Mouse (Mus musculus) right cerebral cortex, postnatal 36 days (tissue): ENCODE measurements around the gene Rdh16f1.
A peak's percentile ranks its signal among the peaks of the same experiment; 100 is the strongest.
"Not testable (repeated sequence)": the region's sequence is repeated elsewhere in the genome, so short reads cannot be mapped to it uniquely, and the experiment has no call there.

Experiments
- DNase-seq, 2 experiments: peaks; one replicate each; pipeline ENCODE4 v3.0.0; 2022; ENCODE audit warnings: low spot score in 2 of 2, mixed read lengths in 1 of 2

Gene Rdh16f1

DNA sequence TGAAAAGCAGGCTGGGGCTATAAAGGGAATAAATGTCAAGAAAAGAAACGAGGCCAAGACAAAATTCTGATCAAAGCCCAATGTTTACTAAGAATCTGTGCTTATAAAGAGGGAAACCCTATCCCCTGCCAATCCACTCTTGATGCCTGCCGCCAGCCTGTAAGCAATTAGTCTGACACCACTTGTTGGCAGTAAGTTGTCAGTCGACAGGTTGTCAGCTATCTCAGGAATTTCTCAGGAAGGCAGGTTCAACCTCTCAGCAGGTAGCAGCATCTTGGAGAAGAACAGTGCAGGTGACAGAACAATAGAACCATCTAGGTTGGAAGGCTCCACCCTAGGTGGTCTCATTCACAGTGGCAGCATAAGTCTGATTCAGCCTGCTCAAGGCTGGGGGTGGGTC is 69.5 kb downstream of the Rdh16f1 start:
- DNase-seq = no peak

DNA sequence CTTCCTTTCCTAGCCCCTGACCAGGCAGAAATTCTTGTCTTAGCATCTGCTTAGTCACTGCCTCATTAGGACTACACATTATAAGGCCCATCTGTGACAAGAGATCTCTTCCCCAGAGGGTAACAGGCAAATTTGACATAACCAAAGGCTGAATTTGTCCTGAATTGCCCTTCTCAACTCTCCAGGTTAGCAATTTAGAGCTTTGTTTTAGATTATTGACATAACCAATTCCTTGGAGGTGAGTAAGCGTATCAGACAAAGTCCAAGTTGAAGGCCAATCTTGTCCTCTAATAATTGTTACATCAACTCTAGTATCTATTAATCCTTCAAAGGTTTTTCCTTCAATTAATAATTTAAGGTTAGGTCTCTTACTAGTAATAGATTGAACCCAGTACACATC is 74.6 kb downstream of the Rdh16f1 start:
- not testable (repeated sequence) for DNase-seq

- DNase-seq = no peak
Observed at GRCm38 (mm10) chr10:127835292-127835691, 75.7 kb downstream of the Rdh16f1 start.

DNA sequence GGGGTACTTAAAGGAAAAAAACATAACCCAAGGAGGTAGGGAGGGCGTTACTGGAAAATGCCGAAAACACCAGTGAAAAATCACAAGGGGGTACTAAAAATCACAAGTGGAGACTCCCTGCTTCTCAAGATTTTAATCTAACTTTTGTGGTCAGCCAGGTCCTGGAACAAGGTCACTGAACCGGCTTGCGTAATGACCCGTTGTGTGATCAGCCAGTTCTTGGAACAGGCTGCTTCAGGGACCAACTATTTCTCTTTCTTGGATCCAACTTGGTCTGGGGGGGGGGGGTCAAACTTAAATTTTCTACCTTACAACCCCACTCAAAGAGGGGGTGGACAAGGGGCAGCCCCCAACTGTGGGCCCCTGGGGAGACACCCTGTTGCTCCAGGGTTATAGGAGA is 78.2 kb downstream of the Rdh16f1 start:
- not testable (repeated sequence) for DNase-seq

GRCm38 (mm10) chr10:127838539-127838938 is 79.0 kb downstream of the Rdh16f1 start:
- DNase-seq = peak in 1 of 2 experiments; percentile 5

- DNase-seq = no peak
Observed at GRCm38 (mm10) chr10:127840776-127841175, 81.2 kb downstream of the Rdh16f1 start.
